Mouse (Mus musculus) heart, adult 2 months (tissue): ENCODE results near the gene Hebp2. TPM values are rescaled to one million over a fixed set of nuclear protein-coding genes. Genes with fewer than 3 reads are reported as not detected.
"Not testable (repeated sequence)": the region's sequence is repeated elsewhere in the genome, so short reads cannot be mapped to it uniquely, and the experiment has no call there.

Experiments
- DNase-seq, 2 experiments: peaks; one replicate each; pipeline ENCODE4 v3.0.0; 2021
- H3K27ac ChIP-seq: fragments of 200-600 bp; 2 replicates; pipeline ENCODE4 v1.8.1; 2022
- H3K27me3 ChIP-seq: fragments of 200-500 bp; 2 replicates; pipeline ENCODE4 v1.6.1; 2012; ENCODE audit warnings: mild to moderate bottlenecking, low read length, inconsistent platforms, mixed read lengths; ENCODE audit not compliant: control insufficient read depth, insufficient read depth
- H3K36me3 ChIP-seq: fragments of 200-500 bp; 2 replicates; pipeline ENCODE4 v1.6.1; 2012; ENCODE audit warnings: low read length, inconsistent platforms; ENCODE audit not compliant: control insufficient read depth, insufficient read depth
- H3K4me1 ChIP-seq: fragments of 200-500 bp; 2 replicates; pipeline ENCODE4 v1.6.1; 2011; ENCODE audit warnings: low read length; ENCODE audit not compliant: control insufficient read depth, insufficient read depth
- H3K4me3 ChIP-seq: fragments of 200-600 bp; 2 replicates; pipeline ENCODE4 v1.8.1; 2022
- H3K79me2 ChIP-seq: fragments of 200-500 bp; replicated peaks from 2 replicates; pipeline ENCODE4 v1.6.1; 2012; ENCODE audit warnings: mild to moderate bottlenecking, inconsistent platforms, low read length, moderate library complexity, mixed read lengths; ENCODE audit not compliant: control insufficient read depth, insufficient read depth
- H3K9ac ChIP-seq: fragments of 200-500 bp; 2 replicates; pipeline ENCODE4 v1.6.1; 2012; ENCODE audit warnings: low read depth, mild to moderate bottlenecking, control low read depth, inconsistent platforms, low read length, mixed read lengths
- CTCF ChIP-seq: fragments of 200-600 bp; IDR thresholded peaks from 2 replicates; pipeline ENCODE4 v1.8.1; 2022; ENCODE audit warnings: antibody characterized with exemption, mild to moderate bottlenecking, moderate library complexity
- EP300 ChIP-seq: fragments of 200-500 bp; IDR thresholded peaks from 2 replicates; pipeline ENCODE4 v1.6.1; 2011; ENCODE audit warnings: low read depth, low read length, control low read depth; ENCODE audit not compliant: insufficient read depth
- POLR2A ChIP-seq: fragments of 200-500 bp; IDR thresholded peaks from 2 replicates; pipeline ENCODE4 v1.6.1; 2011; ENCODE audit warnings: mild to moderate bottlenecking, low read depth, low read length, control low read depth; ENCODE audit not compliant: insufficient read depth
- WGBS: fragments of 180-500 bp; shearing (Covaris S2); methylation state at CpG from one replicate; pipeline ENCODE4 v1.1.7; 2018; 5-methylcytosine and 5-hydroxymethylcytosine counted together
- intact Hi-C: fragments of 180-260 bp; cut with DNase I; formaldehyde crosslinking; loops from one replicate; pipeline ENCODE4 v1.15.1; 2025
- long read RNA-seq: library from polyadenylated mRNA; stranded (forward); transcript quantifications from one replicate; pipeline ENCODE4 v2.0.0, GENCODE M21; 2021
- polyA plus RNA-seq: library from polyadenylated mRNA; depleted of rRNA; stranded (reverse); fragments of >200 nt; gene quantifications from 2 replicates; pipeline ENCODE4 v1.2.3, GENCODE M21; 2012; rRNA removed
- total RNA-seq, 2 experiments: library from RNA; stranded (reverse); gene quantifications; 2 replicates each; pipeline ENCODE4 v1.2.3; 2021

Gene Hebp2
- under 1 TPM; 0.50 to 0.75 TPM for total RNA-seq
- polyA plus RNA-seq = 0.49 and 0.76 TPM in 2 replicates
- long read RNA-seq, partial matches to known transcripts = 0 of 2 reads
- long read RNA-seq, other reads (novel, unspliced or antisense) = 0 of 2 reads

DNA sequence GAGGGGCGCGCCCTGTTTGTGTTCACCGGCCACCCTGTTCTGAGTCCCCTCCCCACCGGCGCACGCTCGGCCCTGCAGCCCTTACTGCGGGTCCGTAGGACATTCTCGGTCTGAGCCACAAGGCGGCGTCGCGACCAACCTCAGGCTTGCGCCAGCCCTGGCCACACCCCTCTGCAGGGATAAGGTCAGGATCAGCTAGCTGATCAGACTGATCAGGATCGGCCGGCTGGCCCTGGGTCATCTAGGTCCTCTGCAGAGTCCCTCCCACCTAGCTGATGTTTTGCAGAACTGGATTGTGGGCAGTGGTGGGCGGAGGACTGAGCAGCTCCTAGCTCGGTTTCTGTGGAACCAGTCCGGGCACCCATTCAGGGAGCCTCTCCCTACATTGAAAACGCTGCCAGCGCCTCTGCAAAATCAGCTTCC is at the start of gene Hebp2:
Gene Hebp2, minus strand, starts transcription at position 264 of the 423 bp plus-strand sequence.
- Histone ChIP-seq H3K4me3 (peak within 1 kb of the TSS; percentile 65), H3K79me2 (no peaks in the 10 kb centered on the region), H3K27me3 (no peaks in the 10 kb centered on the region), H3K9ac (peak within 1 kb of the TSS; percentile 30), H3K36me3 (no peaks in the 10 kb centered on the region), H3K27ac (no peak within 1 kb of the TSS), H3K4me1 (peaks cover 2% of the 10 kb centered on the region; the same call in 1 of the 2 replicates)
- DNase-seq = peak; percentile 60 to 71
- peak; percentile 75 for TF ChIP-seq CTCF
- no peak for TF ChIP-seq POLR2A
- TF ChIP-seq EP300 = no peak
- WGBS = under 1% methylated on average over 22 of the region's 22 CpGs
- intact Hi-C loops = no loop called here

DNA sequence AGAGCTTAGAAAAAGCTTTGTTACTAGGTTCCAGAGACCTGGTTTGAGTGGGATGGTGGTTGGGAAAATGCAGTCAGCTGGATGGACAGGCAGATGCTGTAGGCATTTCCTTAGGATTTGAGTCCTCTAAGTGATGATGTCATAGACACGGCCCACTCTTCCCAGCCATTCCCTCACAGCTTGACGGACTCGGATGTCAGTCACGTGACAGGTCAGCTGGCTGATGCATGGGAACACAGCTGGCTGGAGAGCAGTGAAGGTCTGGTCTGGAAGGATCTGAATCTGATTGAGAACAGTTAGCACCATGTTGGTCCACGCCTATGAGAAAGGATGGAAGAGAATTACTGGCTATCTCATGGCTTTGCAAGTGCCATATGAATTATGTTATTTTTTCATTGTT is 43.6 kb upstream of the Hebp2 start:
- Histone ChIP-seq H3K36me3 (no peaks in the 10 kb centered on the region), H3K4me1 (no peaks in the 10 kb centered on the region), H3K27me3 (no peaks in the 10 kb centered on the region), H3K4me3 (no peak overlapping the region), H3K27ac (no peak overlapping the region), H3K79me2 (no peaks in the 10 kb centered on the region), H3K9ac (no peak overlapping the region)
- TF ChIP-seq POLR2A (no peak), EP300 (no peak), CTCF (no peak)
- WGBS = 79% methylated on average over 5 of the region's 5 CpGs
- intact Hi-C loops = no loop called here
- DNase-seq = no peak

DNA sequence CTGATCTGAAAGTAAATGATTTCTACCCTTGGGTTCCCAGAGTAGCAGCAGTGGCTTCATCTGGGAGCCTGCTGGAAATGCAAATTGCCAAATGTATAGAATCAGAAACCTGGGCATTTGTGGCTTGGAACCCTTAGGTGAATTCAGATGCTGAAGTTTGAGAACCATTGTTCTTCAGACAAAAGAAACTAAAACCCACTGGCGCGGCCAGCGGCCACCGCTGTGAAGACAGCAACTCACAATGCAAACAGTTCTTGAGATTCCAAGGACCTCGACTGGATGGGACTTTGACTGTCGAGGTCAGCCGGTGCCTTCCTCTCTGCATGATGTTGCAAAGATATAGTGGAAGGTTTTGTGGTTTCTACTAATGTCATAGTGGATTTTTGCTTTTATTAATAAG is 38.3 kb upstream of the Hebp2 start:
- H3K4me1 ChIP-seq = no peaks in the 10 kb centered on the region
- intact Hi-C loops = no loop called here
- H3K79me2 ChIP-seq = no peaks in the 10 kb centered on the region
- no peak for DNase-seq
- WGBS = 40% methylated on average over 7 of the region's 7 CpGs
- H3K36me3 ChIP-seq = no peaks in the 10 kb centered on the region
- no peak for TF ChIP-seq POLR2A
- no peak for TF ChIP-seq CTCF
- no peak for TF ChIP-seq EP300
- H3K9ac ChIP-seq = no peak overlapping the region
- no peak overlapping the region for H3K27ac ChIP-seq
- no peaks in the 10 kb centered on the region for H3K27me3 ChIP-seq
- no peak overlapping the region for H3K4me3 ChIP-seq

DNA sequence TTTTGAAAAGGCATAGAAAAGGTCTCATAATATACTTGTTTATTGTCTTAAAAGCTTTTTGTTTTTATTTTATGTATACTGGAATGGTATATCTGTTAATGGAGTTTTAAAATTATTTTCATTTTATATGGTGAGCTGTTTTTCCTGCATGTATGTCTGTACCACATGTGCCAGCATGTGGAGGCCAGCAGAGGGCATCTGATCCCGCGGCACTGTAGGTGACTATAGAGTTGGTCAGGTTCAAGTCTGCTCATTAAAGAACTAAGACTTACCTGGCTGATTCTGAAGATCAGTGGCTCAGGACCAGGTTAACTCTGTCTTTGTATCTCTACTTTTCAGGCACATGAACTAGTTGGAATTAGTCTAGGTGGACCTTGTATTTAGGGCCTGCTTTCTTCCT is 26.7 kb upstream of the Hebp2 start:
- Histone ChIP-seq H3K4me3 (no peak overlapping the region), H3K9ac (no peak overlapping the region), H3K27me3 (no peaks in the 10 kb centered on the region), H3K79me2 (no peaks in the 10 kb centered on the region), H3K36me3 (no peaks in the 10 kb centered on the region), H3K4me1 (no peaks in the 10 kb centered on the region), H3K27ac (no peak overlapping the region)
- intact Hi-C loops = no loop called here
- DNase-seq = no peak
- TF ChIP-seq CTCF = peak; percentile 45
- TF ChIP-seq POLR2A = no peak
- 62% methylated on average over 2 of the region's 2 CpGs for WGBS

DNA sequence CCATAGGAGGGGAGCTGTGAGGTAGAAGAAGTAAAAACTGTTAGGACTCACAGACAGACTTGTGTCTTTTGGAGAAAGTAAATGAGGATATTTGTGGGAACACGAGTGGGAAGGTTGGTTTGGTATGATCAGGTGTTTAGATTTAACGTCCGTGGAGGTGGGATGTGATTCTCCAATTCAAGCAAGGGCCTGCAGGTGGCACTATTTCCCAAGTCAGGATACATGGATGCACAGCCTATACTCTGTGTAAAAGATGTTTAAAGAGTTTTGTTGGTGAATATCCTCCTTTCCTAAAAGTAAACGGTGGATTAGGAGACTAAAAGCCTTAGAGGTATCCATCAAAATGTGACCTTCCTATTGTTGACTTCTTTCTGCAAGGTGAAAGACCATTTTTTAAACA is 17.1 kb upstream of the Hebp2 start:
- Histone ChIP-seq H3K27me3 (no peaks in the 10 kb centered on the region), H3K9ac (no peak overlapping the region), H3K27ac (no peak overlapping the region), H3K36me3 (no peaks in the 10 kb centered on the region), H3K4me1 (no peaks in the 10 kb centered on the region), H3K4me3 (no peak overlapping the region), H3K79me2 (no peaks in the 10 kb centered on the region)
- TF ChIP-seq EP300 (no peak), CTCF (peak; percentile 83), POLR2A (no peak)
- 5% methylated on average over 4 of the region's 4 CpGs for WGBS
- intact Hi-C loops = loop anchor here (2.0 to 5.0 kb wide), 3 partner anchors 39 to 344 kb away; no protein-coding TSS in a partner anchor
- DNase-seq = peak; percentile 11 to 51

DNA sequence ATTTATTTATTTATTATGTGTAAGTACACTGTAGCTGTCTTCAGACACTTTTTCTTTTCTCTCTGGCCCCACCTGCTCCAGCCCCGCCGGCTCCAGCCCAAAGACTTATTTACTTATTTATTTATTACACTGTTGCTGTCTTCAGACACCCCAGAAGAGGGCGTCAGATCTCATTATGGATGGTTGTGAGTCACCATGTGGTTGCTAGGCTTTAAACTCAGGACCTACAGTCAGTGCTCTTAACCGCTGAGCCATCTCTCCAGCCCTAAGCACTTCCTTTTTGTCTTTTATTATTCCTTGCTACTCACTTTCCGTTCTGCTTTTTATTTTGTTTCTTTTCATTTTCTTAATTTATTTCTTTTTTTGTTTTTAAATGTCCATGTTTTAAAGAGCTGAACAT is 15.6 kb upstream of the Hebp2 start:
- WGBS = 53% methylated on average over 5 of the region's 5 CpGs
- no peaks in the 10 kb centered on the region for H3K4me1 ChIP-seq
- no peaks in the 10 kb centered on the region for H3K36me3 ChIP-seq
- TF ChIP-seq POLR2A (no peak), EP300 (no peak), CTCF (no peak)
- no peaks in the 10 kb centered on the region for H3K27me3 ChIP-seq
- no peaks in the 10 kb centered on the region for H3K79me2 ChIP-seq
- no peak overlapping the region for H3K27ac ChIP-seq
- no peak for DNase-seq
- no peak overlapping the region for H3K4me3 ChIP-seq
- no peak overlapping the region for H3K9ac ChIP-seq
- intact Hi-C loops = loop anchor here (5.0 kb wide), 2 partner anchors 41 to 346 kb away; no protein-coding TSS in a partner anchor

DNA sequence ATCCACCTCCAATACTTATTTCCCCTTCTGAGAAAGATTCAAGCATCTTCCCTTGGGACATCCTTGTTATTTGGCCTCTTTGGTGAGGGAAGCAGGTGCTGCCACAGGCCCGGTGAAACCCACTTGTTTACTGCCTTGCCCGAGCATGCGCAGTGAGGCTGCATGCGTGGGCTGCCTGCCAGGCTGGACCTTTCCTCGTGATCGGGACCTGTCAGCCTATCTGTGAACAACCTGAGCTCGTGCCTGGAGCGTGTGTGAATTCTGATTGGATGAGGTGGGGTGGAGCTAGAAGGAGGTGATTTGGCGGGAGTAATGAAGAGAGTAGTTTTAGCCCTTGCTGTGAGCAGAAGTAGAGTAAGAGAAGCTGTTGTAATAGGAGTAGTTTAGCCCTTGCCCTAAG is 13.2 kb upstream of the Hebp2 start:
- H3K4me3 ChIP-seq, H3K9ac ChIP-seq, H3K79me2 ChIP-seq, H3K27ac ChIP-seq, intact Hi-C loops, DNase-seq, H3K27me3 ChIP-seq, H3K36me3 ChIP-seq, H3K4me1 ChIP-seq: not testable (repeated sequence)
- 78% methylated on average over 9 of the region's 9 CpGs for WGBS
